Mouse (Mus musculus) liver, embryonic 13.5 days (tissue): ENCODE measurements around the gene Gm20715. TPM values are rescaled to one million over a fixed set of nuclear protein-coding genes. Genes with fewer than 3 reads are reported as not detected.
A peak's percentile ranks its signal among the peaks of the same experiment; 100 is the strongest.
"Not testable (repeated sequence)": the region's sequence is repeated elsewhere in the genome, so short reads cannot be mapped to it uniquely, and the experiment has no call there.

Source experiments
- ATAC-seq: fragments of 200-750 bp; cut with Nextera tagmentation; 2 replicates; pipeline ENCODE4 v1.8.0; 2017; ENCODE audit warnings: low read depth, mild to moderate bottlenecking, moderate number of reproducible peaks, moderate library complexity
- DNase-seq: peaks from one replicate; pipeline ENCODE4 v3.0.0; 2022
- H3K27ac ChIP-seq: fragments of 300-500 bp; sonication (generic); 2 replicates; pipeline ENCODE4 v1.5.1; 2015; ENCODE audit warnings: moderate library complexity, mild to moderate bottlenecking, inconsistent platforms
- H3K27me3 ChIP-seq: fragments of 300-500 bp; sonication (generic); 2 replicates; pipeline ENCODE4 v1.6.1; 2015; ENCODE audit warnings: mild to moderate bottlenecking, inconsistent platforms
- H3K36me3 ChIP-seq: fragments of 300-500 bp; sonication (generic); 2 replicates; pipeline ENCODE4 v1.6.1; 2015; ENCODE audit warnings: mild to moderate bottlenecking, inconsistent platforms
- H3K4me1 ChIP-seq: fragments of 300-500 bp; sonication (generic); replicated peaks from 2 replicates; pipeline ENCODE4 v1.6.1; 2015; ENCODE audit warnings: inconsistent platforms
- H3K4me2 ChIP-seq: fragments of 300-500 bp; sonication (generic); 2 replicates; pipeline ENCODE4 v1.6.1; 2015; ENCODE audit warnings: inconsistent platforms, mild to moderate bottlenecking, moderate library complexity
- H3K4me3 ChIP-seq: fragments of 300-500 bp; sonication (generic); replicated peaks from 2 replicates; pipeline ENCODE4 v1.5.1; 2015; ENCODE audit warnings: mild to moderate bottlenecking, inconsistent platforms
- H3K9ac ChIP-seq: fragments of 300-500 bp; sonication (generic); 2 replicates; pipeline ENCODE4 v1.6.1; 2015; ENCODE audit warnings: mild to moderate bottlenecking, inconsistent platforms
- H3K9me3 ChIP-seq: fragments of 300-500 bp; sonication (generic); replicated peaks from 2 replicates; pipeline ENCODE4 v1.6.1; 2016; ENCODE audit warnings: inconsistent platforms
- WGBS: fragments of 180-500 bp; shearing (Covaris S2); methylation state at CpG from one replicate; pipeline ENCODE4 v1.1.7; 2015; ENCODE audit not compliant: insufficient replicate concordance; 5-methylcytosine and 5-hydroxymethylcytosine counted together
- polyA plus RNA-seq: library from polyadenylated mRNA; unstranded; fragments of >200 nt; fragmentation: Nextera tagmentation; extraction: Ambion mirVana; gene quantifications from 2 replicates; pipeline ENCODE4 v1.2.1, GENCODE M21; 2015

The Gm20715 gene
- polyA plus RNA-seq, 1 experiment from 2014 or later: not detected

- H3K9ac ChIP-seq: no peak overlapping the region
- ATAC-seq: no peak
- no peak overlapping the region for H3K4me2 ChIP-seq
- peak; percentile 14 for DNase-seq
- peaks cover 4% of the 10 kb centered on the region; the same call in 1 of the 2 replicates for H3K9me3 ChIP-seq
- H3K4me1 ChIP-seq: no peaks in the 10 kb centered on the region
- no peaks in the 10 kb centered on the region for H3K27me3 ChIP-seq
- H3K36me3 ChIP-seq: no peaks in the 10 kb centered on the region
- H3K27ac ChIP-seq: no peak overlapping the region
- 25% methylated on average over 2 of the region's 2 CpGs for WGBS
- no peak overlapping the region for H3K4me3 ChIP-seq
Measured at GRCm38 (mm10) chr7:6430342-6430741, 20.3 kb downstream of the Gm20715 start.

GRCm38 (mm10) chr7:6438388-6438787 is 28.3 kb downstream of the Gm20715 start, which contains the start of gene Olfr1344:
Olfr1344 (plus strand) TSS chr7:6438688.
- Histone ChIP-seq H3K4me1 (no peaks in the 10 kb centered on the region), H3K27ac (no peak within 1 kb of the TSS), H3K4me3 (no peak within 1 kb of the TSS), H3K4me2 (no peak within 1 kb of the TSS), H3K27me3 (no peaks in the 10 kb centered on the region), H3K9ac (no peak within 1 kb of the TSS), H3K36me3 (no peaks in the 10 kb centered on the region), H3K9me3 (no peaks in the 10 kb centered on the region)
- no peak for ATAC-seq
- 41% methylated on average over 3 of the region's 3 CpGs for WGBS
- no peak for DNase-seq

GRCm38 (mm10) chr7:6441173-6441572 is 31.1 kb downstream of the Gm20715 start:
- ATAC-seq: no peak
- H3K27ac ChIP-seq: no peak overlapping the region
- H3K27me3 ChIP-seq: no peaks in the 10 kb centered on the region
- H3K36me3 ChIP-seq: no peaks in the 10 kb centered on the region
- WGBS: 33% methylated on average over 2 of the region's 2 CpGs
- H3K9me3 ChIP-seq: no peaks in the 10 kb centered on the region
- H3K4me1 ChIP-seq: no peaks in the 10 kb centered on the region
- no peak for DNase-seq
- H3K9ac ChIP-seq: no peak overlapping the region
- no peak overlapping the region for H3K4me2 ChIP-seq
- H3K4me3 ChIP-seq: no peak overlapping the region

GRCm38 (mm10) chr7:6447771-6448170 is 37.7 kb downstream of the Gm20715 start:
- Histone ChIP-seq H3K27me3 (no peaks in the 10 kb centered on the region), H3K27ac (no peak overlapping the region), H3K4me2 (no peak overlapping the region), H3K4me3 (no peak overlapping the region), H3K4me1 (no peaks in the 10 kb centered on the region), H3K36me3 (no peaks in the 10 kb centered on the region), H3K9me3 (no peaks in the 10 kb centered on the region), H3K9ac (no peak overlapping the region)
- no peak for ATAC-seq
- WGBS: 27% methylated on average over 5 of the region's 5 CpGs
- no peak for DNase-seq

- no peak within 1 kb of the TSS for H3K4me3 ChIP-seq
- no peaks in the 10 kb centered on the region for H3K27me3 ChIP-seq
- no peak for ATAC-seq
- no peak for DNase-seq
- H3K4me2 ChIP-seq: no peak within 1 kb of the TSS
- H3K27ac ChIP-seq: no peak within 1 kb of the TSS
- H3K9me3 ChIP-seq: no peaks in the 10 kb centered on the region
- no peaks in the 10 kb centered on the region for H3K36me3 ChIP-seq
- H3K9ac ChIP-seq: no peak within 1 kb of the TSS
- H3K4me1 ChIP-seq: no peaks in the 10 kb centered on the region
Measured at GRCm38 (mm10) chr7:6455868-6456267, 45.8 kb downstream of the Gm20715 start, which contains the start of gene Olfr1336. Olfr1336 (plus strand) TSS chr7:6456168.

- H3K36me3 ChIP-seq: no peaks in the 10 kb centered on the region
- no peak overlapping the region for H3K9ac ChIP-seq
- no peak for ATAC-seq
- no peak for DNase-seq
- H3K4me2 ChIP-seq: no peak overlapping the region
- H3K27ac ChIP-seq: no peak overlapping the region
- WGBS: 33% methylated on average over 3 of the region's 3 CpGs
- H3K4me3 ChIP-seq: no peak overlapping the region
- H3K4me1 ChIP-seq: no peaks in the 10 kb centered on the region
- H3K9me3 ChIP-seq: no peaks in the 10 kb centered on the region
- H3K27me3 ChIP-seq: no peaks in the 10 kb centered on the region
Measured at GRCm38 (mm10) chr7:6456399-6456798, 46.3 kb downstream of the Gm20715 start.

GRCm38 (mm10) chr7:6466951-6467350 is 56.9 kb downstream of the Gm20715 start, which contains the start of gene Olfr1346:
Olfr1346 (plus strand) TSS chr7:6467101.
- DNase-seq (no peak), ATAC-seq (no peak)
- Histone ChIP-seq H3K4me3 (no peak within 1 kb of the TSS), H3K9ac (no peak within 1 kb of the TSS), H3K36me3 (no peaks in the 10 kb centered on the region), H3K4me2 (no peak within 1 kb of the TSS), H3K27me3 (no peaks in the 10 kb centered on the region), H3K4me1 (no peaks in the 10 kb centered on the region), H3K9me3 (no peaks in the 10 kb centered on the region), H3K27ac (no peak within 1 kb of the TSS)

GRCm38 (mm10) chr7:6477633-6478032 is 67.6 kb downstream of the Gm20715 start:
- H3K4me1 ChIP-seq, DNase-seq, H3K4me3 ChIP-seq, H3K27me3 ChIP-seq, H3K36me3 ChIP-seq, H3K27ac ChIP-seq, H3K9ac ChIP-seq, H3K4me2 ChIP-seq, ATAC-seq, H3K9me3 ChIP-seq: not testable (repeated sequence)
- WGBS: 42% methylated on average over 2 of the region's 2 CpGs

GRCm38 (mm10) chr7:6486841-6487240 is 76.8 kb downstream of the Gm20715 start, which contains the start of gene Olfr5:
Olfr5 (minus strand) TSS chr7:6486941.
- H3K9me3 ChIP-seq: 0 out of 2 replicates have a peak, but pooled peaks cover 6% of the 10 kb centered on the region
- WGBS: 5% methylated on average over 2 of the region's 2 CpGs
- no peaks in the 10 kb centered on the region for H3K36me3 ChIP-seq
- no peaks in the 10 kb centered on the region for H3K27me3 ChIP-seq
- no peak for DNase-seq
- no peak within 1 kb of the TSS for H3K9ac ChIP-seq
- no peak within 1 kb of the TSS for H3K4me3 ChIP-seq
- no peak within 1 kb of the TSS for H3K27ac ChIP-seq
- no peak within 1 kb of the TSS for H3K4me2 ChIP-seq
- H3K4me1 ChIP-seq: no peaks in the 10 kb centered on the region
- no peak for ATAC-seq

Other genes starting within 250 kb of the Gm20715 start
- gene Zfp444, start 238.1 kb upstream of the Gm20715 start, polyA plus RNA-seq: 19.6 and 21.0 TPM in 2 replicates
- not detected in 2 replicates for gene Galp, start 213.2 kb upstream of the Gm20715 start, polyA plus RNA-seq
- gene Zscan5b, start 188.0 kb upstream of the Gm20715 start, polyA plus RNA-seq: not detected in 2 replicates
- gene Epp13, start 157.6 kb upstream of the Gm20715 start, polyA plus RNA-seq: not detected in 2 replicates
- gene Zfp667, start 123.7 kb upstream of the Gm20715 start, polyA plus RNA-seq: 7.1 and 7.6 TPM in 2 replicates
- gene Zfp583, start 79.0 kb upstream of the Gm20715 start, polyA plus RNA-seq: 1.1 and 1.3 TPM in 2 replicates
- gene Gm3854, start 66.5 kb upstream of the Gm20715 start, polyA plus RNA-seq: 0.32 and 0.39 TPM in 2 replicates
- 0.88 and 0.97 TPM in 2 replicates for gene Zfp78, start 47.0 kb upstream of the Gm20715 start, polyA plus RNA-seq
- gene Zfp28, start 27.0 kb upstream of the Gm20715 start, polyA plus RNA-seq: 1.3 and 1.6 TPM in 2 replicates
- gene Smim17, start 11.6 kb upstream of the Gm20715 start, polyA plus RNA-seq: not detected in 2 replicates
- not detected in 2 replicates for gene Olfr1344, start 28.4 kb downstream of the Gm20715 start, polyA plus RNA-seq
- not detected in 2 replicates for gene Olfr1336, start 45.9 kb downstream of the Gm20715 start, polyA plus RNA-seq
- gene Olfr1346, start 56.8 kb downstream of the Gm20715 start, polyA plus RNA-seq: not detected in 2 replicates
- not detected in 2 replicates for gene Olfr5, start 76.7 kb downstream of the Gm20715 start, polyA plus RNA-seq
- gene Olfr1347, start 89.5 kb downstream of the Gm20715 start, polyA plus RNA-seq: not detected in 2 replicates
- gene Olfr1348, start 98.5 kb downstream of the Gm20715 start, polyA plus RNA-seq: not detected in 2 replicates
- not detected in 2 replicates for gene Olfr1349, start 112.7 kb downstream of the Gm20715 start, polyA plus RNA-seq
- not detected in 2 replicates for gene Olfr1350, start 154.6 kb downstream of the Gm20715 start, polyA plus RNA-seq